Mouse (Mus musculus): ENCODE measurements around the gene Fam20b.
"Not testable (repeated sequence)": the region's sequence is repeated elsewhere in the genome, so short reads cannot be mapped to it uniquely, and the experiment has no call there.

The Fam20b gene

DNA sequence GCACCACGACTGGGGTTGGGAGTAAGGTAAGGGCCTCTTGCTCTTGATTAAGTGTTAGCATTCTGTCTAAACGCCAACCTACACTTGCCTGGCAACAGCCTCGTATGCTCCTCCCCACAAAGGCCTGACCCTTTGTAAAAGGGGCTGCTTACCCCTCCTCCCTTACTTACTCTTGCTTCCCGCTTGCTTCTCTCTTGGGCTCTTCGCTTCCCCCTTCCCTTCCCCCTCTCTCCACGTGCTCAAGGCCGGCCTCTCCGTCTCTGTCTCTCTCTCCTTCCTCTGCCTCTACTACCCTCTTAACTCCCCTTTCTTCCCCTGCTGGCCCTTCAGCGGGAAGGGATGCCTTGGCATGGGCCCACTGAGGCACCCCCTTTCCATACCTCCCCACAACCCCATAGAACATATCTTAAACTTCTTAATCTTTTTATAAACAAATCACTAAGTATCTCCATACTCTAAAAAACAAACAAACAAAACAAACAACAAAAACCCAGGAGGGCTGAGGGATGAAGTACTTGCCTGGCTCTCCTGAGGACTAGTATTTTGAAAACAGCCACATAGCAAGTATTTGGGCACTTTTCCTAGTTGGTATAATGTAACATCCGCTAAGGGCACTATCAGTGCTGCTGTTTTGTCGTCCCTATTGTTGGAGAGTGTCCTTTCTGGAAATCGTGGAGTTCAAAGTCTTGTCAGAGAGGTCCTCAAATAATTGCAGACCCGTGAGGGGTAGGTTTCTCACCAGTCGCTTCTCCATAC is 46.0 kb downstream of the Fam20b start:
- in situ Hi-C loops (cut with MboI, MseI) = loop anchor here (5.0 kb wide), 1 partner anchor 41 kb away; no protein-coding TSS in a partner anchor

DNA sequence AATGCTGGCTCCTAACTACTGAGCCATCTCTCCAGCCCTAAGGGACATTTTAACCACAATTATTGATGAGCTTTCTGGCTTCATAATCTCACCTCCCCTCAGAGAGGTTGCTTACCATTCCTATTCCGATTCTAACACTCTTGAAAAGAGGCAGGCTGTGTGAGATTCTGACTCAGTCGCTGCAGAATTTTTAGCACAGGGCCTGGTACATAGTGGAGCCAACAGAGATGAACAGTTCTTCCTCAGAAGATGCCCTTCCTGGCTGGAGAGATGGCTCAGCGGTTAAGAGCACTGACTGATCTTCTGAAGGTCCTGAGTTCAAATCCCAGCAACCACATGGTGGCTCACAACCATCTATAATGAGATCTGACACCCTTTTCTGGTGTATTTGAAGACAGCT is 47.0 kb downstream of the Fam20b start:
- in situ Hi-C loops (cut with MboI, MseI) = loop anchor here (5.0 kb wide), 1 partner anchor 40 kb away; no protein-coding TSS in a partner anchor

DNA sequence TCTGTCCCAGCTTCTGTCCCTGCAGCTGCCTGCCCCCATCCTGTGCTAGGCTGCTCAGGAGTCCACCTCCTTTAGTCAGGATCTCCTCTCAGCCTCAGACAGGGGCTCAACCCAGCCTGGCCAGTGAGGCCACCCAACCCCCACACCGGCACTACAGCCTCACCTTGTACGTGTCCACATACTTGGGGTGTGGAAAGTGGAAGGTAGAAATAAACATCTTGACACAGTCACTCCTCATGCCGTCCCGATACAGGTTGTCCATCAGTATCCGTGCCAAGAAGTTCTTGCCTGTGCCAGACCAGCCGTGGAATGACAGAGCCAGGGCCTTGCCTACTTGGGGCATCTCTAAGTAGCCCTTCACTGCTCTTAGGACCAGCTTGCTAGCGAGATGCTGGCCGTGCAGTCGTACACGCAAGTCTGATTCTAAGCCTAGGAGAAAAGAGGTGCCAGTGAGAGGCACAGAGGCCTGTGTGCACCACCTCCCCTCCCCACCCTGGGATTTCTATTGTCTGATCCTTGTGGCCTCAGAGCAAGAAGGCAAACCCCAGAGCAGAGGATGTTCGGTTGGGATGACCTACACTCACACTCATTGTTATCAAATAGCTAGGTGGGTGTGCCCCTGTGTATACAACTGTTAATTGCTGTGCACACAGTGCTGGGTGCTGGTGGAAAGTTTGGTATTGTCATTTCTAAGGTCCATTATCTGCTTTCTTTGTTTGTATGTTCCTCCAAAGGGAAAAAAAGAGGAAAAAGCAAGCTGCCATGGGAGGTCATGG is 49.5 kb downstream of the Fam20b start:
- in situ Hi-C loops (cut with MboI, MseI) = no loop called here

DNA sequence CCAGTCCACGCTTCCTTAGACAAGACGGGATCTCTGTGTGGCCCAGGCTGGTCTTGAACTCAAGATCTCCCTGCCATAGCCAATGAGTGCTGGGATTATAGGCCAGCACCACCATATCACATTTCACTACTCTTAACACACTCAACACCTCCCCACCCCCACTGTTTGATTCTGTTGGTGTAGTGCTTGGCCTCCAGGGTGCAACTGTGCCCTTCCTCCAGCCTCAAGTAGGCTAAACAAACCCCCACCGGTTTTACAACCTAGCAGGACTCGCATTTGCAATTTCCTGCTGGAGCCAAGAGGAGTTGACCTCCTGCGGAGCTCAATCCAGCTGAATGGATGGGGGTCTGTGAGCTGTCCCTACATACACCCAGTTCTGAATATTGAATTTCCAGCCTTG is 50.3 kb downstream of the Fam20b start:
- in situ Hi-C loops (cut with MboI, MseI) = no loop called here

DNA sequence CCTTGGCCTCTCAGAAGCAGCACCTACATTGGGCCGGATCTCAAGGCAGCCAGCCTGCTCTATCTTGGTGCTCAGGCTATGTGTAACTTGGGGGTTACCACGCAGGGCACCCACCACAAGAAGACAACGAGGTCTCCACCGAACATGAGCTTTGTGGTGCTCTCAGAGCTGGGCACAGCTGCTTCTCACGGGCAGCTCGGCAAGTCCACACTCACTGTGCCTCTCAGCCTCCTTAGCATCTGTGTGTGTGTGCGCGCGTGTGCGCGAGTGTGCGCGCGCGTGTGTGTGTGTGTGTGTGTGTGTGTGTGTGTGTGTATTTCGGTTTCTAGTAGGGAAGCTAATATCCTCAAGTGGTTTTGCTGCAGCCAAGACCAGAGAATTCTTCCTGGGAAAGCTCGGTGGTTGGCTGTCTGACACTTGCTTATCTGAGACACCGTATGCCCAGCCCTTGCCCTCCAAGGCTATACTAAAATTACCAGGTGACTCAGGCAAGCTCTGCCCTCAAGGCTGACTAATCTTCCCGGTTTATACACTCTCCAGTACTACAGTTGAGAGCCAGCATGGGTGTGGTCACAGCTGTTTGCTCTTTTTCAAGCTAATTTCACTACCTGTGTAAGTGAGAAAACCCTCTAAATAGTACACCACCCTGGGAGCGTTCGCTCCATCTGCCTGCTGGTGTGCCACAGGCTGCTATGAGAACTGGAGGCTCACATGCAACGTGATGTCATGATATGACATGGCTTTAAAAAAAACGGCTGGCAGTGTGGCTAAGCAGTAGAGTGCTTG is 51.6 kb downstream of the Fam20b start:
- in situ Hi-C loops (cut with MboI, MseI) = no loop called here

DNA sequence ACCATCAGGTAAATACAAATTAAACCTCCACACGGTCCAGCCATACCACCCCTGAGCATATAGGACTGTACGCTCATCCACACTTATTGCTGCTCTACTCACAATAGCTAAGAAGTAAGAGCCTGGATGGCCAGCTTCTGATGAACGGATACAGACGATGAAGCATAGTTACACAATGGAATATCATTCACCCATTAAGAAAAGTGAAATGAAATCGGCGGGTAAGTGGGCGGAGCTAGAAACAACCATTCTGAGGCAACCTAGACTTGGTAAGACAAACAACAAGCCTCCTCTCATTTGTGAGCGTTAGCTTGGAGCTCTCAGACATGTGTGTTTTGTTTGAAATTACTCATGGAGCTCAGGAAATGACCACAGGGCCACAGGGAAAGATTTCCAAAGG is 53.1 kb downstream of the Fam20b start:
- in situ Hi-C loops (cut with MboI, MseI) = no loop called here

DNA sequence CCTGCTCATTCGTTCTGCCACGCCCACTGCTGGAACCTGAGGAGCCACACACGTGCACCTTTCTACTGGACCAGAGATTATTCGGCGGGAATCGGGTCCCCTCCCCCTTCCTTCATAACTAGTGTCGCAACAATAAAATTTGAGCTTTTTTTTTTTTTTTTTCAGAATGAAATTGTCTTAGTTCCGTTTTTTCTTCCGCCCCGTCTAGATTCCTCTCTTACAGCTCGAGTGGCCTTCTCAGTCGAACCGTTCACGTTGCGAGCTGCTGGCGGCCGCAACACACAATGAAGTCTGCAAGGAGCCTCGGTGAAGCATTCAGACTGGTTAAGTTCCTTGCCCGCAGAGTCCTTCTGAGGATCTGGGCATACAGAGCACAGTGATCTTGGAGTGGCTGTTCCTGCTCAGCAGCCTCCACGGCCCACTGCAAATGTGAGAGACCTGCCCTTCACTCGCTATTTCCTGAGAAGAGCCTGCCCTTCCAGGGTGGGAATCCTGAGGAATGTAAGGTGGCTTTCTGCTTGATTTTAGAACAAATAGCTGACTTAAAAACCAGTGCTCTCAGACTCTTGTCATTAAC is 58.1 kb downstream of the Fam20b start:
- in situ Hi-C loops (cut with MboI, MseI) = not testable (repeated sequence)

DNA sequence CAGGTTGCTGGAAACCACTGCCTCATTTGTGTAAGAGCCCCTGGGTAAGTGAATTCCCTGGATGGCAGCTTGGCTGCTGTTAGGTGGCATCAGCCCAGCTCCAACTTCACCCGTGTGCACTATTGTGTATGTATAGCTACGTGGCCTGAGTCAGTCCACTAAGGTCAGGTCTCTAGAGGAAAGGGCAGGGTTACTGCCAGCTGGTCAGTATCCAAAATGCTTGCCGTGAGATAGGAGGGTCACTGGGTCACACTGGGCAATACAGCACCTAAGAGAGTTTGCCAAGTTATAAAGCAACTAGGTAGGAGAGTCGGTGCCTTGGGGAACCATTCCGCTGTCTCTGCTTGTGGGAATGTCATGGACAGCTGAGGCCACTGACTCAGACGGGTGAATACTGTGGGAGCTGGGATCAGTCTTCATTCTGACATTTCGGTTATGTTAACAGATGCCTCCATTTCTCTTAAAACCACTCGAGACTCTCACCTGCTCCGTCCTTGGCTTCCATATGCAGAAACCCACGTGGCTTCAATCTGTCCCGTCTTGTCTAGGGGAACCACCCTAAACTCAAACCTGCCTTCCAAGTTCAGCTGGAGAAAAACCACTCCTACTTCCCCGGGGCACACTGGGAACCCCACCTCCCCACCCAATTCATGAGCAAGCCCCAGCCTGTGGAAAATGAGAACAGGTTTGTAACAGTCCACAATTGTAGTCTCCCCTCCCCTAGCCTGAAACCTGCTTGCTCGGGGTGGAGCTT is 58.8 kb downstream of the Fam20b start:
- in situ Hi-C loops (cut with MboI, MseI) = no loop called here

DNA sequence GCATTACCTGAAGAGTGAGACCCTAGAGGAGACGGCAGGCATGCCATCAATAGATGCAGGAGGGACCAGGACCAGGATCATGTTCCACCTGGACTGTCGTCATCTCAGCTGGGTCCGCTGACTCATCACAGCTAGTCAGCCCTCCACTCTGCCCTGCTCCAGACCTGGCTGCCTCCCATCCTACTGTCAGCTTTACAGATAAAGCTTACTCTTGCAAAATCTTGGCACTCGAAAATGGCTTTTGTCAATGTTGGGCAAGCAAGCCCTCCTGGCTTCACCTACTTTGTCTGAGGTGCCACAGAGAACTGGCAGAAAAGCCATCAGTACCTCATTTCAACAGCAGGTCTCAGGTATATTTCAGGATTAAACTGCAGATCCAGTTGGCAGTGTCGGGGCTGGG is 60.2 kb downstream of the Fam20b start:
- in situ Hi-C loops (cut with MboI, MseI) = no loop called here

DNA sequence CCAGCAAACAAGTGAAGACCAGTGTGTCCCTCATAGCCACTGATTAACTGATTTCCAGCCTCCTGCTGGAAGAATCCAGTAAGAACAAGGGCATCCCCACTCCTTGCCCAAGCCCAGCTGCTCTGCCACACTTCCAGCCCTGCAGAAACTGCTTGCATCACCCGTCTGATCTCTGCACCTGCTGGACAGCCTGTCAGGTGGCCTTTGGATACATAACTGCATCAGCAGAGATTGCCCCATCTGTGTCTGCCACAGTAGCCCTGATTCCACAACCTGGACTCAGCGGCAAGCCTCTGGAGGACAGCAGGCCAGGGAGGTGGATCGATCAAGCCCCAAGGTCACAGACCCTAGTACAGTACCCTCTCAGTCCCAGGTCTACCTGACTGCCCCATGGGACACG is 61.4 kb downstream of the Fam20b start:
- in situ Hi-C loops (cut with MboI, MseI) = no loop called here

DNA sequence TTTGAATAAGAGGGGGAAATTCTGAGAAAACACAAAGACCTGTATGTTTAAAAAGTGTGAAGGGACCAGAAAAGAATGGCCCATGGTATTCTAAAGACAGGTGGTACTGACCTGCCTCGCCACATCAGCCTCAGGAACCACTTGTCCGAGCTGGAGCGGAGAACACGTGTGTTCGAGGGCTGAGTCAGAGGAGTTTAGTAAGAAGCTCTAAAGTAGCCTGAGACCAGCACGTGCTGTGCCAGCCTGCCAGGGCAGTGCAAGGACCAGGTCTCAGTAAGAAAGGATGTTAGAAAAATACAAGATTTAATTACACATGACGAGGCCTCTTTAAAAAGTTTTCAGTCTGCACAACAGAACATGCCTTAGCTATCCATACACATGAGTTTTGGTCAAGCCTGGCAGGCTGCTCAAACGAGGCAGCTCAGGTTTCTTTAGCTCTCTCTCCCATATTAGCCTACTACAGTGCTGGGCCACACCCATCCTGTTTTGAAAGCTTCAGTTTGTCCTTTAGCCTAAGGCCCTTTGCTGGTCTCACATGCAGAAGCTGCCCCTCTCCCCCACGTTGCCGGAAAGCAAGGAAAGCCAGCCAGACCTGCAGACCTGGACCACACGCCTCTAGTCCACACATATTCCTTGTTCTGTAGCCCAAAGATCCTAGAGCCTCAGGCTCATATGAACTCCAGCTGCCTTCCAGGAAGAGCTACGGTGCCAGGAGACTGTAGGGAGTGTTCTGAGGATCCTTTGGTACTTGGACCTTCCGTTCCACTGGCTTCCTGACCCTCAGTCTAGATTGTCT is 64.0 kb downstream of the Fam20b start:
- in situ Hi-C loops (cut with MboI, MseI) = no loop called here

DNA sequence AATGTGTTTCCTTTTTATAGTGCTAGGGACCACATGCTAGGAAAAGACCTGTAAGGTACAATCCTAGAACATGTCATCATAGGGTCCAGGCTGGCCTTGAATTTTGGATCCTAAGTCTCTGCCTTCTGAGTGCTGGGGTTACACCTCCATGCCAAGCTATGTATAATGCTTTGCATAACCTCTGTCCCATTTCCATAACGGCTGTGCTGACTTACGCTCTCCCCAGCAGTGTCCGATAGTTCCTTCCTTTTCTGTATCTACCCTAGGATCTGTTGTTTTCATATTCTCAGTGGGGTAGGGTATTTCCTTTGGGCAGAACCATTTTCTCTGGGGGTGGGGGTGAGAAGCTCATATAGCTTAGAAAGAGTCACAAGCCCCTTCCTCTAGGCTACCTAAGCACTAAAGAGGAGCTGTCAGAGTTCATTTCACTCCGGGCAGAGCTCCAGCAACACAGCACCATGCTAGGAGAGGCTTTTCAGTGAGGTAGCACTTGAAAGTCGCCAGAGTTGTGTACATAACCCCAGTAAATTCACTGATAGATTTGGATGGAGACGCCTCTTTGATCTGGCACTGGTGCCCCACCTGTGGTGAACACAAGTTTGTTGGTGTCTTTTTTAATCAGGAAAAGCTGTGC is 66.6 kb downstream of the Fam20b start:
- in situ Hi-C loops (cut with MboI, MseI) = no loop called here

DNA sequence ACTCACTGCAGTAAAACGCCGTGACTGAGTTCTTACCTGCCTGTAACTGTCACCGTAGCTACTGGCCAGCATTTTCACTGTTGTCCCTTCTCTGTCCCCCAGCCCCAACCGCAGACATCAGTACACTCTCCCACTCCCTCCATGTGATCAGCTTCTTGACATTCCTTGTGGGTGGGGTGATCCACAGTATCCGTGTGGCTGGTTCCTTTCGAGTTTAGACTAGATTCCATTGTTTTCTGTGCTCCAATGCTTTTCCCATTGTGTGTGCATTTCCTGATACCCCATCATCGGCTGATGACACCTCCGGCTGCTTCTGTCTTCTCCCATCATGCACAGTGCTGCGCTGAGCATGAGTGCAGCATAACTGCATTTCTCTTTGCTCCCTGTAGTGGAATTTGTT is 68.3 kb downstream of the Fam20b start:
- in situ Hi-C loops (cut with MboI, MseI) = no loop called here

DNA sequence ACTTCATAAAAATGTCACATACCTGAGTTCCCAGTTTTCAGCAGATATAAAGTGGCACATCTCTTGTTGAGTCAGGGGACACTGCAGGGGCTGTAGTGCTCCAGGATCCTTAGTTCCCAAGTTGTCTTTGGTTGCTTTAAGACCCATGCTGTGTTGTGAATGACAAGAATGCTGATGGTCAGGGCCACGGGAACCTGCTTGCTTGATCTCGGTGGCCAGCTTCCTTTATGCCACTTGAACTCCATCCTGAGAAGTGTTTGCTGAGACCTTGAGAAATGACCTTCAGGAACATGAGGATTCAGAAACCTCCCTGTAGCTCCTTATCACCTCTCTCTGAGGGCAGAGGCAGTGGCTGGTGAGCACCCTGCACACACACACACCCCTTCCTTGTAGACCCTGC is 70.2 kb downstream of the Fam20b start:
- in situ Hi-C loops (cut with MboI, MseI) = no loop called here

DNA sequence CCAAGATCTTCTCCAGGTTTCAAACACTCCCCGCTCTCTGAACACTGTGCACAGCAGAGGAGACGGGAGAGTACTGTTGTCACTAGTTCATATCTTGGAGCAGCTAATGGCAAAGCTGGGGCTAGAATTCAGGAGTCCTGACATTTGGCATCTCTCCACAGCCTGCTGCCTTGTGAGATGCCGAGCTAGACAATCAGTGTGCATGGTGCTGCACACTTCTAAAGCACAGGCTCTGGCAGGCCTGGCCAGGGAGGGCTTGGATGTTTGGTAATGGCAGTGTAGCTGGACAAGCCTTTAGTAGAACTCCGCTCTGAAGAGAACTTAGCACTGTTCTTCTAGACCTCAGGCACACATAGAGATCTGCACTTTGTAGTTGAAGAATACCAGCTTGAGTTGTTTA is 72.9 kb downstream of the Fam20b start:
- in situ Hi-C loops (cut with MboI, MseI) = no loop called here

DNA sequence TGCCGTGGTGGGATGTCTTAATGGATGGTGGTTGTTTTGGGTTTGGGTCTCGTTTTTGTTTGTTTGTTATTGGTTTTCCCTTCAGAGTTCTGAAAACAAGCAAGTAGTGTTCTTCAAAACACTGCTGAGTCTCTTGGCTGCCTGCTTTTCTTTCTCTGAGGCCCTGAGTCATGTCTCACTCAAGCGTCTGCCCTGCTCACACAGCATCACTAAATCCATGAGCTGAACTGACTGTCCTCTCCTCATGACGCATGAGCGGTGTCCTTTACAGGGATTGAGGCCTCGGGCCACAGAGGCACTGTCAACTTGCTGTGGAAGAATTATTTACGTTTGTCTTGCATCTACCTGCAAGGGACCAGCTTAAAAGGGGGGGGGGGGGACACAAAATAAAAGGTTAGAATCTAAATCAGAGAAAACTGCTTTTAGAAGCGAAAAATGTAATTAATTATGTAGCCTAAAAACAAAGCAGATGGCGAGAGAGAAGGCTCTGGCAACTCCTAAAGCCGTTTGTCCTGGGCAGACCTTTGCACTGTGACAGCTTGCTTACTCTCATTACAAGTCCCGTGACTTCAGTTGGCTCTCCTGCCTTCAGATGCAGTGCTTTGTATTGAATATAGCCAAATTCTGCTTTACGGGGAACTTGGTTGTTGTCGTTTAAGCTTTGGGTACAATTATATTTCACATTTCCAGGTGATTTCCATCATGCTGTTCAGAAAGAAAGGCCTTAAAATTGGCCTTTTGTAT is 73.9 kb downstream of the Fam20b start:
- in situ Hi-C loops (cut with MboI, MseI) = no loop called here

DNA sequence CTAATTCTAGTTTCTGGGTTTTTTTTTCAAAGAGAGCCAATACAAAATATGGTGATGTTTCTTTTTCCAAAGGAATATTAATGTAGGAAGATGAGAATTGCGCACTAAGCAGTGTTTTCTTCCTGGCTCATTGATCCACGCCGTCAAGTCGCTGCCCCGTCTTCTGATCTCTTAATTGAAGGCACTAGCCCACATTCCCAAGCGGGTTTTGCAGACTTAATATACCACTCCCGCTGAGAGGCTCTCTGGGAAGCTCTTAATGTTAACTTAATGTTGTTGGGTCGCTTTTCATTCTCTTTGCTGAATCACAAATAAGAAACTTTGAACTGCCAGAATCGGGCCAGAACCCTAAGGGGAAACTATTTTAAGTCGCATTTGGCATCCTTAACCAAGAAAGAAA is 74.8 kb downstream of the Fam20b start:
- in situ Hi-C loops (cut with MboI, MseI) = no loop called here

DNA sequence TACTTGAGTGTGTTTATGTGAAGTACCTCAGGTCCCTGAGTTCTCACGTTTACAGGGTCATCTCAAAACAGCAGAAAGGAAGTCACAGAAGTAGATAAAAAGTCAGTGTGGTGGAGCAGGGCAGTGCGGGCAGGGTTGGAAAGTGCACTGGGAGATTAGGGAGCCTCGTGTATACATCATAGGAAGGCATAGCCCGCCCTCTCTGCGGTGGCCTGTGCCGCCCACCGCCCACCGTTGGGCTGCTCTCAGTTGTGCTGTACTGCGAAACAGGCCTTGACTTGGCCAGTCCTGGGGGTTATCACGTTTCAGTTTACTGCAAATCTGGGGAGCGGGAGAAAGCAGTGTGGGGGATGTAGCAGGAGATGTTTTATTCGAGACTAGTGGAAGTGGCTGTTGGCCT is 76.1 kb downstream of the Fam20b start:
- in situ Hi-C loops (cut with MboI, MseI) = no loop called here

DNA sequence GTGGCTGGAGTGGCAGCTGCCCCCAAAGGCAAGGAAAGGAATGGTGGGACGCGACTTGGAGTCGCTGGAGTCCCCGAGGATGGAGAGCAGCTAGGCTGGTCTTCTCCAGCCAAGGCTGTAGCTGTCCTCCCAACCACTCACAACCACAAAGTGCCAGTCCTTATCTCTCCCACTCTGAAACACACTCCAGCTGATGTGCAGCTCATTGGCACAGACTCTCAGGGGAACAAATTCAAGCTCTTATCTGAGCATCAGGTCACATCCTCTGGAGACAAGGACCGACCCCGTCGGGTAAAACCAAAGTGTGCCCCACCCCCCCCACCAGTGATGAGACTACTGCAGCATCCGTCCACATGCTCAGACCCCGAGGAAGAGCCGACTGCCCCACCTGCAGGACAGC is 77.1 kb downstream of the Fam20b start:
- in situ Hi-C loops (cut with MboI, MseI) = no loop called here
